Mouse (Mus musculus) frontal cortex, adult (tissue): ENCODE results near the gene Slc4a1.

ENCODE experiments used
- ATAC-seq: cut with Nextera tagmentation; 2 replicates; pipeline ENCODE4 v1.9.2; 2017; ENCODE audit warnings: mild to moderate bottlenecking, moderate library complexity, mixed read lengths; ENCODE audit not compliant: low TSS enrichment

Slc4a1 gene

GRCm38 (mm10) chr11:102350981-102351523 is 15.0 kb downstream of the Slc4a1 start:
- no peak for ATAC-seq

DNA sequence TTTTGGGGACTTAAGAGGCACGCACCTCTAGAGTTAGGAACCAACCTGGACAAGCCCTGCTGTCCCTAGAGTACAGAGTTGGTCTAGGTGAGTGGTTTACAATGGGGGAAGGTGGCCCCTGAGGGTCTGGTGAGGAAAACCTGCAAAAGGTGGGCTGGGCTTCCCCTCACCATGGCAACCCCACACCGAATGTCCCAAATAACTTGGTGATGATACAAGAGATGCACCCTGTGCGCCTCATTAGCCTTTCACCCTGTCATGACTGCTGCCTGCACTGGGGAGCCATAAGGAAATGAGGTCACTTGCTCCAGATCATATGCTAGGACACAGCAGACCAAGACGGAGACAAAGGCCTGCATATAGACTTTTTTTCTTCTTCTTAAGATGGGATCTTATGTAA is 15.6 kb downstream of the Slc4a1 start:
- ATAC-seq = no peak

DNA sequence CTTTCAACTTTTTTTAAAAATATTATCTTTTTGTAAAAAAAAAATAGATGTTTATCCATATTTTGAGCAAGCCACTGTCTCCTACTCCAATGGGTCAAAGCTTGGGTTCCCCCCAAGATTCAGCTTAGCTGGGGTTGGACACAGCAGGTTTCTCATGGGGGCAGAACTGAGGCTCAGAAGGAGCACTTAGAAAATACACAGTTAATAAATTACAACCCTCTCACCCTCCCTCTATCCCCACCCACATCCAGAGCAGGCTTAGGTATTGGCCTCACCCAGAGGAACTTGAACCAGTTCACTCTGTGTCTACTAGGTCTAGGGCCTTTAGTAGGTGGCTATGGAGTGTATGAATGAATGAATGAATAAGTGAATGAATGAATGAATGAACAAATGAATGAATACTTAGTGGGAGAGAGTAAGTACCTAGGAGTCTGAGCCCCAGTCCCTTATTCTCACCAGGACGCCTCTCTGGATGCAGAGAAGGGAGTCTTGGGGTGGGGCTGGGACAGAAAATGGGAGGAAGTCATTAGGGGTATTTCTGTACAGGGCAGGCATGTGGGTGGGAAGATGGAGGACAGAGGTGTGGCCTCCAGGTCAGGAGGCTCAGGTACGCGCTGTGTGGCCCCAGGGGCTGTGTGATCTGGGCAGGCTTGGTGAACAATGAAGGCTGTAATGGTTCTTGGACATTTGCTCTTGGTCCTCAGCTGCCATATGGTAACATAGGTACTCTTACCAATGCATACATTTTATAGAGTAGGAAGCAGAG is 16.6 kb downstream of the Slc4a1 start:
- no peak for ATAC-seq

- ATAC-seq = no peak
Observed at GRCm38 (mm10) chr11:102348771-102349170, 17.2 kb downstream of the Slc4a1 start.

DNA sequence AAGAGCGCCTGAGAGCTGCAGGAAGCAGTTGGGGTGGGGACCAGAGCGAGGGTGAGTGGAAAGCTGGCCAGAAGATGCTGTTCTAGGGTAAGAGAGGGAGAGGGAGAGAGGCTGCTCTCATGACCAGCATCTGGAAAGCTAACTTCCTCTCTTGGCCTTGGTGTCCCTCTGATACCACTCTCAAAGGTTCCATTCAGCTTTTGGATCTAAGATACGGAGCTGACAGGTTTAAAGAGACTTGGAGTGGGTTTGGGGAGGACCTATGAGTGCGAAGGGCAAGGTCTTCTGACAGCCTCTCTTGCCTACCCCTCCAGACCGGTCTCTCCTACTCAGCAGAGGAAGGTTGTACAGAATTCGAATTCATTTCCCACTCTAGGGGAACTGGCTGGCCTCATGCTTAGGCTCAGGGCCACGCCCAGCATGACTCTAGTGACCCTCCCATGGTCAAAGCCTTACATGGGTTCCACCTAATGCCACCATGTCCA is 17.9 kb downstream of the Slc4a1 start:
- no peak for ATAC-seq

- no peak for ATAC-seq
Observed at GRCm38 (mm10) chr11:102347683-102348082, 18.3 kb downstream of the Slc4a1 start.

DNA sequence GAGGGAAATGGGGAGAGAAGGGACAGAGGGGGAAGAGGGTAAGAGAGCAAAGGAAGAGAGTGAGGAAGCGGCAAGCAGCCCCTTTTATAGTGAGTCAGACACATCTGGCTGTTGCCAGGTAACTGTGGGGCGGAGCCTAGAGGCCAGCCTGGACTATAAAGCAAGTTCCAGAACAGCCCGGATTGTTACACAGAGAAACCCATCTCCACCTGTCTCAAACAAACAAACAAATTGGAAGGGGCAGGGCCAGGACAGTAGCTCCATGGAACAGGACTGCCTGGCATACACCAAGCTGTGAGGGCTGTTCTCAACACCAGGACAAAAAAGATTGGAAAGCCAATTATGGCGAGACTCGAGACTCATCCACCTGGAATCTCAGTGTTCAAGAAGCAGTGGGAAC is 19.1 kb downstream of the Slc4a1 start:
- no peak for ATAC-seq

DNA sequence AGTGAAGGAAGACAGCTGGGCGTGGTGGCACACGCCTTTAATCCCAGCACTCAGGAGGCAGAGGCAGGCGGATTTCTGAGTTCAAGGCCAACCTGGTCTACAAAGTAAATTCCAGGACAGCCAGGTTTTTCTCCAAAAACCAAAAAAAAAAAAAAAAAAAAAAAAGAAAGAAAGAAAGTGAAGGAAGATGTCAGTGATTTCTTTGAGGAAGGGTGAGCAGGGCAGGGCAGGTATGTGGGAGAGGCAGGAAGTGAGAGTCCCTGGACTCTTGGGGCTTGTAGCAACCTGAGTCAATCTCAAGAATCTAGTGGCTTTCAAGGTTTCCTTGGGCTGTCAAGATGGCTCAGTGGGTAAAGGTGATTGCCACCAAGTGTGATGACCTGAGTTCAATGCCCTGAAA is 21.5 kb downstream of the Slc4a1 start:
- ATAC-seq = no peak

GRCm38 (mm10) chr11:102342742-102343141 is 23.3 kb downstream of the Slc4a1 start:
- ATAC-seq = no peak

DNA sequence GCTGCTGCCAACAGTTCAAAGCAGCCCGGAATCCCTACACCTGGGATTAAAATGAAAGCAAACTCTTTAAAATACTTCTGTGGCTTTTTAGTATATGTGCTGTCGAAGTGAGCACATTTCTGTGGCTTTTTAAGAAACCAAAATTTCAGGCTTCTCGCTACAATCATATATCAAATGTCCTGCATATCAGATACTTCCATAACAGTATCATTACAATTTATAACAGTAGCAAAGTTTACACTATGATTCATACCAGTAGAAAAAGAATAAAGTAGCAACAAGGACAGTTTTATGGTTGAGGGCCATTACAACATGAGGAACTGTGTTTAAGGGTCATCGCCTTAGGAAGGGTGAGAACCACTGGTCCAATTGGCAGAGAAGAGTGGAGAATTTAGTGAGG is 24.9 kb downstream of the Slc4a1 start:
- ATAC-seq = no peak

DNA sequence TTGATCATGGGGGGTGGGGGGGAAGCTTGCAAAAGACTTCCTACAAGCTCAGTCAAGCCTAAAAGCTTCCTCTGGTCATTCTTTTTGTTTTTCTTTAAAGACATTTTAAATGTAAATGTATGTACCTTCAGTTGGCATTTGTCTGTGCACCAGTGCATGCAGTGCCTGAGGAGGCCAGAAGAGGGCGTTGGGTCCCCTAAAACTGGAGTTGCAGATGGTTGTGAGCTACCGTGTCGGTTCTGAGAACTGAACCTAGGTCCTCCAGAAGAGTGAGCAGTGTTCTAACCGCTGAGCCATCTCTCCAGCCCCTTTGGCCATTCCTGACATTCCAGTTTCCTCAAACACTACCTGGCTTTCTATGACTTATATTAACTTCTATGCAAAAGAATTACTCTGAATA is 26.4 kb downstream of the Slc4a1 start:
- ATAC-seq = no peak

- no peak for ATAC-seq
Observed at GRCm38 (mm10) chr11:102339195-102339594, 26.8 kb downstream of the Slc4a1 start.

DNA sequence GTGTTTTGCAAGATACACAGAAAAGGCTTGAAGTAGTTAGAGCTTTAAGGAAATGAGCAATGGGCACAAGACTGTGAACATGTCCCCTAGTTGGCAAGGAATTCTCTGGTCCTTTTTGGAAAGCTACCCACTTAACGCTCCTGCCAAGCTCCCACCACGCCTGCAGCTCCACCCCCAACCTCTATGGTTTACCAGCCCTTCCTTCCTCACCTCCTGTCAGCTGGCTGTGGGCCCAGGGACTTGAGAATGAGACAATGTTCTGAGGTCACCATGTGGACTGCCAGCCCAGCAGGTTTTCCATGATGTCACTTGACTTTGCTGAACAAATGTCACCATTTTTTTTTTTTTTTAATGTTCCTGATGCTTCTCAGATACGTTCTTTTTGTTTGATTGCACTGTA is 27.4 kb downstream of the Slc4a1 start:
- no peak for ATAC-seq

- no peak for ATAC-seq
Observed at GRCm38 (mm10) chr11:102337921-102338320, 28.1 kb downstream of the Slc4a1 start.

DNA sequence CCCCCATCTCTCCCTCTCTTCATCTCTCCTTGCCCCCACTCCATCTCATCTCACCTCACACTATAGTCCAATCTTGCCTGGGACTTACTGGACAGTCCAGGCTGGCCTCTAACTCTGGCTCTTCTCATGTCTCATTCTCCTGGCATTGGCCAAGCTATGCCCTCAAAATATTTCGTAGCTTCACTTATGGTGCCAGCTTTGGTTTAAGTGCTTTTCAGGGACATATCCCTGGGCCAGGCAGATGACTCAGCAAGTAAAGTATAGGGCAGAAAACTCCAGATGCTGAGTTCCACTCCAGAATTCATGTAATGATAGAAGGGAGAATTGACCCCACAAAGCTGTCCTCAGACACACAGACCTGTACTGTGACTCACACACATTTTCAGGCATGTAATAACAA is 29.8 kb downstream of the Slc4a1 start:
- no peak for ATAC-seq

- ATAC-seq = no peak
Observed at GRCm38 (mm10) chr11:102334973-102335700, 30.9 kb downstream of the Slc4a1 start.

GRCm38 (mm10) chr11:102334010-102334409 is 32.0 kb downstream of the Slc4a1 start:
- no peak for ATAC-seq

- ATAC-seq = no peak
Observed at GRCm38 (mm10) chr11:102333061-102333460, 32.9 kb downstream of the Slc4a1 start.

DNA sequence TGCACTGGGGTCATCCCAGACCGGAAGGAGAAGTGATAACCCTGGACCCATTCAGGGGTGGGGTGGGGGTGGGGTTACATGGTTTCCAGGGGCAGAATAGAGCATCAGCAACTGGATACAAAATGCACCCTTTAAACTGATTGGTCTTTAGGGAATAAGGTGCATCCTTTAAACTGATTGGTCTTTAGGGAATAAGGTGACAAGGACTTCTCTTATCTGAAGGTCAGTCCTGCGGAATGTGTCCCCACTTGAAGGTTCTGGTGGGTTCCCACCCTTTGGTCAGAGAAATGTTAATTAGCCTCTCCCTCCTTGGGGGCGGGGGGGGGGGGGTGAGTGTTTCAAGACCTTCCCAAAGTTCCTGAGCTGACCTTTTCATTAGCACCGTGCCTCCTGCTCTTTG is 34.2 kb downstream of the Slc4a1 start:
- no peak for ATAC-seq

- ATAC-seq = no peak
Observed at GRCm38 (mm10) chr11:102330039-102330438, 36.0 kb downstream of the Slc4a1 start.

GRCm38 (mm10) chr11:102329518-102329917 is 36.5 kb downstream of the Slc4a1 start:
- ATAC-seq = no peak

GRCm38 (mm10) chr11:102327839-102328238 is 38.2 kb downstream of the Slc4a1 start:
- no peak for ATAC-seq

GRCm38 (mm10) chr11:102327250-102327649 is 38.8 kb downstream of the Slc4a1 start:
- ATAC-seq = no peak; the same call in 1 of the 2 replicates
